Mouse (Mus musculus) cerebellum, adult 9-10 months (tissue): ENCODE results near the gene Reep3.
"Not testable (repeated sequence)": the region's sequence is repeated elsewhere in the genome, so short reads cannot be mapped to it uniquely, and the experiment has no call there.

Experiments
- DNase-seq: peaks from one replicate; pipeline ENCODE4 v3.0.0; 2022

Gene Reep3

GRCm38 (mm10) chr10:67010521-67010920 lies 86.2 kb downstream of the Reep3 start:
- no peak for DNase-seq

DNA sequence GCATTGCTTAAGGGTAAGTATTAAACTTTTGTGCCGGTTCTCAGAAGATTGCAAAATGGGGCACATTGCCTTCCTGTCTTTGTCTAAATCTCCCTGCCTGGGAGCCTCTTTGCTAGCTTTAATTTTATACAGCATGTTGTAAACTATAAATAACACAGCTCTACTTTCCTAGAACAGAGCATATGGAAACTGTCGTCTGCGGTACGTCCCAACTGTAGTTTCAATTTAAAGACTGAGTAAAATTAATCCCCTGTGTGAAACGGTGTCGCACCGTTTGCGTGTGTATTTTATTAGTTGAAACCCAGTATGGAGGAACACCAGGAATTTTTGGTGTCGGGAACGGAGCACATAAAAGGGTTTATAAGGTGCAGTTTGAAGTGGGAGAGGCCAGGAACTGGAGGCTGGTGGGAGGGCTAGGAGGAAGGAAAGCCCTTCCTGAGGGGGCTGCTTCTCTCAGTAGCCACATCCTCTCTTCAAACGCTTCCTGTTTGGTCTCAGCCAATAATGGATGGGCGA lies 92.2 kb downstream of the Reep3 start:
- peak; percentile 31 for DNase-seq

DNA sequence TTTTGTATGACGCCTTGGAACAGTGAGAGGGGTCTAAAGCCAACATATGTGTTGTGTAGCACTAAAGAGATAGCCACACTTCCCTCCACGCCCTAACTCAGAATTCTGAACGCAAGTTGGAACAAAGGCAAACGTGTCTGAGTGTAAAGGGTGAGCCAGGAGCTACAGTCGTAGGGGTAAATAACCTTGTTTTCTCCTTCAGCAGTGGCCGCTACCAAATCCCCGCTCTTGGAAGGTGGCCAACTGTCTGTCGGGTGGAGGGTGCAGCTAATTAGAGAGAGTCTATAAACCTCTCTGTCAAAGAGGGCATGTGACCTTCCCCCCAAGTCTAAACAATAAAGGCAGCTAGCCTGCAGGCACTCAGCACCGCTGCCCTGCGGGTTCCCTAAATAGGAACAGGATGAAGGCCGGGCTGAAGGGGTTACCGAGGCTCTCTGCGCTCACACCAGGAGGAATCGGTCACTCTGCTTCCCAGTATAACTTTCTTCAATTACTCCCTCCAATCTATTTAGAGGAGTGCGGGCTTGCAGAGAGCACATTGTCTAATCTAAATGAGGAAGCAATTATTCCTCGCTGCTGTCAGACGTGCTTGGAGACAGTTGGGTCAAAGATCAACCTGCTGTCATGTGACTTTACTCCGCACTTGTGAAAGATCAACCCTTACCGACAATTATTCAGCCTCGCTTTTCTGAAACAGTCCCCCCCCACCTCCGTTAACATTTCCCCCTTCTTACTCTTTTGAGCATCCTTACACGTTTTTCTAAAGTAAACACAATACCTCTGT lies 92.8 kb downstream of the Reep3 start:
- DNase-seq: peak; percentile 51

DNA sequence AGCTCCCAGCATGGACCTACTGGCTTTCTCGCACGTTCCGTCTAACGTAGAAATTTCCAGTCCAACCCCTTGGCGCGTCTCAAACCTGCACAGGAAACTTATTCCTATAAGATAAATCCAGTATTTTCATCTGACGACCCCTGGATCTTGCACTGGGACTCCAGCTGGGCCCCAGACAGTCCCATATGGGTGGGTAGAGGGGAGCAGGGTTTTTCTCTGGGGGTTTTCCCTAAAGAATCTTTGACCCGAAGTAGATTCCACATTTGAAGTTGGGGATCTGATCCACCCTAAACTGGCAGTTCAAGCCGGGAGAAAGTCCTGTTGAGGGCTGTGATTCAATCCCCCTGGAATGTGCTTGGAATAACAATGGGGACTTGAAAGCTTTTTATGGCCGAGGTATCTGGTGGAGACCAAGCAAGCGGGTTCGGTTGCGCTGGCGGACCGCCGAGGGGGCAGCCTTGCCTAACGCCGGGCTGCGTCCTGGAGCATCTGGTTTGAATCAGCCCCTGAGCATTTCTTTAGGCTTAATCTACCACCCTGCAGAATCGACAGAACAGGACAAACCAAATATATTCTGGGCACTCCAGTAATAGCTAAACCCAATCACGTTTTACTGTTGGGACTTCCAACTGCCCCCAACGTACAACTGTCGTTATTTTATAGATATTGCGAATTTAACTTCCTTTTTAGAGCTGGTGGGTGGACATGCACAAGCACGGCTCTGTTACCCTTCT lies 93.6 kb downstream of the Reep3 start:
- no peak for DNase-seq

- no peak for DNase-seq
These were observed 94.3 kb downstream of the Reep3 start for GRCm38 (mm10) chr10:67002207-67003008.

- not testable (repeated sequence) for DNase-seq
These were observed 95.7 kb downstream of the Reep3 start for GRCm38 (mm10) chr10:67000958-67001615.

DNA sequence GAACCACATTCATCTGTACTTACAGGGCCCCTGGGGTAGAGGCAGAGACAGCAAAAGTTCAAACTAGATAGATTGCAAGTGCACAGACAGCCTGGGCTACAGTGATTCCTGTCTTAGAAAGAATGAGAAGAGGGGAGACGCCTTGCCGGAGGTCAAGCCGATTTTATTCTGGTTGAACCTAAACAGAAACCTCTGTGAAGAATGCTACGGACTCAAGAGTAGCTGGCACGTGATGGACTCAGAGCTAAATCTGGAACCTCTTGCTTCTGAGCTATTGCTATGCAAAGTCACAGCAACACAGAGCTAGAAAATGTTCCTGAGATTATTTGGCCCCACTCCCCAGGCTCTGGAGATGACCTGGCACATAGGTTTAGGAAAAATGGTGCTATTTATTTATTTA lies 96.6 kb downstream of the Reep3 start:
- no peak for DNase-seq

DNA sequence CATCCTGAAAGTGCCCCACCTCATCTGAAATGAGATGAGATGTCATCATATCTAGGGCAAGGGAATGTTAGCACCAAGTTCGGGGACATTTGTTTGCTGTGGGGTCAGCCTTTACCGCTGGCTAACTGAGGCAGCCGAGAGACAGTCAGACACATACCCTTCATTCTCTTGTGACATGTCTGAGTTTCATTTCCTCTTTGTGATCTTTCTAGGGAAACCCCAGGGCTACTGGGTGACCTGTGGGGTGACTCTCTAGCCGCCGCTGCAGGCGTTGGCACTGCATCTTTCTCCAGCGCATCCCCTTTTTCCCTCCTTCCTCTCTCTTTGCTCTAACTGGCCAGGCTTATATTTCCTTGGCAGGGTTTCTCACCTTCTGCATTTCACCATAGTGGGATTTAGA lies 98.0 kb downstream of the Reep3 start:
- no peak for DNase-seq

GRCm38 (mm10) chr10:66995181-66995580 lies 101.6 kb downstream of the Reep3 start:
- no peak for DNase-seq

GRCm38 (mm10) chr10:66994469-66994868 lies 102.3 kb downstream of the Reep3 start:
- DNase-seq: no peak

DNA sequence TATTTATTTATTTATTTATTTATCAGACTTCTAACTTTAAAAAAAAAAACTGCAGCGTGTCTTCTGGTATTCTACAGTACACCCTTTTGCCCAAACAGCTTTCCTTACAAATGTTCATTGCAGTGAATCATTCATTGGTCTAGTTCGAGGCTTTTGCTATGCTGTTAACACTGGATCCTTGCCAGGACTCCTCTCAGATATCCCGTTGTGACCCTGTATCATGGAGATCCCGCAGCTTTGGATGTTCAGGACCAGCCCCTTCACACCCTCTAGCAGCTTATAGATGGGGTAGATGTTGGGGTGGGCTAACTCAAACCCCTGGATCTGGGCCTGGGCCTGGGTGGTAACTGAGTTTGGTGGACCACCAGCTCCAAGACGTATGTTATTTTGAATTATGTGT lies 104.2 kb downstream of the Reep3 start:
- no peak for DNase-seq

DNA sequence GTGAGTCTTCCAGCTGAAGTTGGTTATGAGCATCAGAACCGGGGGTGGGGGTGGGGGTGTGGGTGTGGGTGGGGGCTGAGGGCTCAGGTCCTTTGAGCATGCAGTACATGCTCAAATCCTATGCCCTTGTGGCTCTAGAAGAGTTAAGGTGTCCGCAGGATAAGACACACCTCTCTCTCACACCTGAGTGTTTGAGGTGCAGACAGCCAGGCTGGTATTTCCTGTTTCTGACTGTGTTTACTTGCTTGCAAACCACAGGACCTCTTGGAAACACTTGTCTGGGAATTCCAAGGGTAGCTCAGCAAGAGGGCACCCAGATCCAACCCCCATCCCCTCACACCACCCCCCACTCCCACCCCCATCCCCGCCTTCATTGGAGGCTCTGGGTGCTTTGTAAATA lies 106.2 kb downstream of the Reep3 start:
- DNase-seq: no peak

DNA sequence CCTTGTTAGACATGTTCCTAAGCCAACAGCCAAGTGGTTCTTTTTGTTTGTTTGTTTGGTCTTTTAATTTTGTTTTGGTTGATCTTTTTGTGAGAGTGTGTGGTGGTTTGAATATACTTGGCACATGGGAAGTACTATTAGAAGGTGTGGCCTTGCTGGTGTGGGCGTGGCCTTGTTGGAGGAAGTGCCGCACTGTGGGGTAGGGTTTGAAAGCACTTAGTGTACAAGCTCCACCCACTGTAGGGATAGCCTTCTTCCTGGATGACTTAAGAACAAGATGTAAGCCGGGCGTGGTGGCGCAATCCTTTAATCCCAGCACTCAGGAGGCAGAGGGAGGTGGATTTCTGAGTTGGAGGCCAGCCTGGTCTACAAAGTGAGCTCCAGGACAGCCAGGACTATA lies 113.7 kb downstream of the Reep3 start:
- no peak for DNase-seq

GRCm38 (mm10) chr10:66978215-66978614 lies 118.5 kb downstream of the Reep3 start:
- DNase-seq: no peak

- DNase-seq: no peak
These were observed 119.7 kb downstream of the Reep3 start for GRCm38 (mm10) chr10:66977093-66977492.

DNA sequence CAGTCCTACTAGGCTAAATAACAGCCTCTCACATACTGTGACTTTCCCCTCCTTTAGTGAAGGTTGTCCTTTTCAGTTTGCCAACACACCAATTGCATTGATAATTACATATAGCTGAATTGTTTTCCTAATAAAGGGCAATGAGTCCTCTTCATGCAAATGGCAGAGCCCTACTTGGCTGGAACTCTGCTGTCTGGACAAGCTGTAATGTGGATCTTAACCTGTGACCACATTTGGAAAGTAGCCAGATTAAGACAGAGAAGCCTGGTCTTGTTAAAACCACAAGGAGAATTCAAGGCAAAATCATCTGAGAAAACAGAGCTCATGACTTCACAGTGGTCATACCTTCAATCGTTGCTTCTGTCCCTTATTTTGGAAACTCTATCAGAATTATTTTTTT lies 121.3 kb downstream of the Reep3 start:
- no peak for DNase-seq

DNA sequence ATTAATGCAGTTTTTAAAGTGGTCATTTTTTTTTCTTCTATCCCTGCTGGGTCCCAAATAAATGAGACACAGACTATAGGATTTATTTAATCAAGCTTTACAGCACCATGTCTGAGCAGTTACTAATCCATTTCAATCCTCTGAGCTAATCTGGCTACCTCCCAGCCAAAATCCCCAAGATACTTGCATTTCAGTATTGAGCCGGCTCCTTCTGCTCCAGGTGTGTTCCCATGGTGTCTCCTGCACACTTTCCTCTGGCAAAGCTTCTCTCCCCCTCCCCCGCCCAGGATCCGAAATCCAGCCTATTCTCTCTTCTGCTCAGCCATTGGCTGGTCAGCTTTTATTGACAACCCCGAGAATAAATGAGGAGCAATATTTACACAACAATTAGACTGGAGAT lies 122.3 kb downstream of the Reep3 start:
- DNase-seq: no peak

DNA sequence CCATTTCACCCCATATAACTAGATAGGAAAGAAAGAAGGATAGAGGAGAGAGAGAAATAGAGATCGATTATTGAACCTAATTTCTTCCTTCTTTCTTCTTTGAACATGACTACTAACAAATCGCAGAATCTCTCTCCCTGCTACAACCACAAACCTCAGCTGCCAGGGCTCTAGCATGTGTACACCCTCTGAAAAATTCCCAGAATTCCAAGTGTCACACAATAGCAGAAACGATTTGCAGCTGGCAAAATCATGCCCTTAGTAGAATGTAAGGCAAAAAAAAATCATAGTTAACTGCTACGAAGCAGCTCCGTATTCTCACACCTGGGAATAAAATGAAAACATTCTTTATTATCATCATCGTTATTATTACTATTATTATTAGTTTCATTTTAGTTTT lies 122.9 kb downstream of the Reep3 start:
- no peak for DNase-seq

DNA sequence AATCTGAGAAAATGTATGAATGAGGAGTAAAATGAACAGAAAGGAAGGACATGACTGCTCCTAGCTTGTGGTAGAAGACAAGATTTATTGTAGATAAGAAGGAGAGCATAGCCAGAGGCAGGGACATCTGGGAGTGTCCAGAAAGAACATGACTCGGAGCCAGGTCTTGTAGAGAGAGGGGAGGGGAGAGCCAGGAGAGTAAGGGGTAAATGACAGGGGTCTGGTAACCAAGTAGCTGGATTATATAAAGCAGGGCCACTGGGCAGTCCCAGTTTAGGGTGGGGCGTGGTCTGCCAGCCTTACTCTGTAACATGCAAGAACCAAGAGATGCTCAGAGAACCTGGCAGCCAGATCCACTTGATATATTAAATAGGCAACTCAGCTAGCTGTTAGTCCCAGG lies 123.5 kb downstream of the Reep3 start:
- no peak for DNase-seq

DNA sequence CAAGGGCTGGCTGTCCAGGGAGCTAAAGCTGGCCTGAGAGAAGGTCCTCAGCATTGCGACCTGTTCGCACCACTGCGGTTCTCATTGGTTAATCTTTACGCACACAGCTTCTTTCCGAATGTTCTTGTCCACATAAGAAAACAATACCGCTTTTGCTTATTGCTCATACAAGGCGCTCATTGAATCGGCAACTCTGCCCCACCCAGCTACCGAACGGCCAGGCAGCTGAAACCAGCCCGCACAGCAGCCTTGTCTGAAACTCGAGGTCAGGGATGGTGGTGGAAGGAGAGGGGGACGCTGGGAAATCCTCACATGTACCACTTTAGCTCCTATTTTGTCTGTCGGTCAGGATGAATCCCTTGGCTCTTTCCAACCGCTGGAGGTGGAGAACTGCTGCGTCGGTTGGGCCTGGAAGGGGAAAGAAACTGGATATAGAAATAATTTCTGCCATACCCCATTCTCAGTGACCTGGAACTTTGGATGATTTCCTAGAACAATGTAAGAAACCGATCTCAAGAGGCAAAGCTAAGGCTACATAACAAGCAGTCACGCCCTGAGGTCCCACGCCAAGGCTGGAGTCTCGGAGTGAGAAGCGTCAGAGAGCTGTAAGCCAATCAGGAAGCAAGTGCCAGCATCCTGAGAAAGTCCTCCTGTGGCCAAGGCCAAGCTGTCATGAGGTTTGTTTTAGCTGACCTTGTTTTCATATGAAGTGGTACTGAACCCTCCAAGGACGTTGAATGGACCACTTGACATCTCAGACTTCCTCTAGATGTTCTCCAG lies 126.2 kb downstream of the Reep3 start:
- no peak for DNase-seq

DNA sequence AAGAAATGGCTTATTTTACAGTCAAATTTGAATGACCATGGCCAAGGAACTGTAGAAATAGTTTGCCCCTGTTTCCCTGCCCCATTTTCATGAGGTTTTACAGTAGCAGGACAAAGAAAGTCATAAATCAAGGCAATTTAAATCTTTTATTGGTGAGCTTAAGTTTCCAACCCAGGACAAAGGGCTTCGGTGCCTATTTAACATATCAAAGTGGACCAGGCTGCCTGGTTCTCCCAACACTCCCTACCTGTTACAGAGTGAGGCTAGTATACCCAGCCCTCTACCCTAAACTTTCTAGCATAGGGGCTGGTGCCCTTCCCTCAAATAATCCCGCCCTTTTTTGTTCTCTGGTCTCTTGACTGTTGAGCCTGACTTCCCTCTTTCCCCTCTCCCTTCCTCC lies 127.2 kb downstream of the Reep3 start:
- no peak for DNase-seq

DNA sequence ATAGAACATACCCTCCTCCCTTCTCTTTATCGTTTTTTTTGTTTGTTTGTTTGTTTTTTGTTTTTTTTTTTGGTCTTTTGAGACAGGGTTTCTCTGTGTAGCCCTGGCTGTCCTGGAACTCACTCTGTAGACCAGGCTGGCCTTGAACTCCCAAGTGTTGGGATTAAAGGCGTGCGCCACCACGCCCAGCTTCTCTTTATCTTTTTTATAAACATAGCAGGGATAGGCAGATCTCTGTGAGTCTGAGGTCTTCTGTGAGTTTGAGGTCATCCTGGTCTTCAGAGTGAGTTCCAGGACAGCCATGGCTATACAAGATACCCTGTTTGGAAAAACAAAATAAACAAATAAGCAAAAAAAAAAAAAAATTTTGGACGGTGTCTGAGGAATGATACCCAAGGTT lies 127.7 kb downstream of the Reep3 start:
- no peak for DNase-seq
